Mouse (Mus musculus) embryonic facial prominence, embryonic 14.5 days (tissue): ENCODE data around the gene Meaf6. TPM values are rescaled to one million over a fixed set of nuclear protein-coding genes. Genes with fewer than 3 reads are reported as not detected.
A peak's percentile ranks its signal among the peaks of the same experiment; 100 is the strongest.

Experiments used
- ATAC-seq: fragments of 200-750 bp; cut with Nextera tagmentation; 2 replicates; pipeline ENCODE4 v1.8.0; 2017; ENCODE audit warnings: low read depth, moderate number of reproducible peaks, moderate TSS enrichment
- DNase-seq: peaks from one replicate; pipeline ENCODE4 v3.0.0-alpha.2; 2015; ENCODE audit warnings: low spot score
- H3K27ac ChIP-seq: fragments of 300-500 bp; sonication (generic); replicated peaks from 2 replicates; pipeline ENCODE4 v1.5.1; 2014; ENCODE audit warnings: low read depth, mild to moderate bottlenecking, low read length, moderate library complexity
- H3K27me3 ChIP-seq: fragments of 300-500 bp; sonication (generic); replicated peaks from 2 replicates; pipeline ENCODE4 v1.6.1; 2014; ENCODE audit warnings: low read length; ENCODE audit not compliant: control insufficient read depth, insufficient read depth
- H3K36me3 ChIP-seq: fragments of 300-500 bp; sonication (generic); 2 replicates; pipeline ENCODE4 v1.6.1; 2014; ENCODE audit warnings: low read length, mixed read lengths; ENCODE audit not compliant: control insufficient read depth, insufficient read depth
- H3K4me1 ChIP-seq: fragments of 300-500 bp; sonication (generic); 2 replicates; pipeline ENCODE4 v1.6.1; 2014; ENCODE audit warnings: antibody characterized with exemption, low read length; ENCODE audit not compliant: control insufficient read depth, insufficient read depth
- H3K4me2 ChIP-seq: fragments of 300-500 bp; sonication (generic); 2 replicates; pipeline ENCODE4 v1.6.1; 2014; ENCODE audit warnings: low read depth, mild to moderate bottlenecking, low read length, moderate library complexity, mixed read lengths
- H3K4me3 ChIP-seq: fragments of 300-500 bp; sonication (generic); 2 replicates; pipeline ENCODE4 v1.5.1; 2014; ENCODE audit warnings: low read depth, mild to moderate bottlenecking, low read length
- H3K9ac ChIP-seq: fragments of 300-500 bp; sonication (generic); 2 replicates; pipeline ENCODE4 v1.6.1; 2014; ENCODE audit warnings: low read depth, mild to moderate bottlenecking, low read length, moderate library complexity, mixed read lengths
- H3K9me3 ChIP-seq: fragments of 300-500 bp; sonication (generic); 2 replicates; pipeline ENCODE4 v1.6.1; 2016; ENCODE audit warnings: low read length; ENCODE audit not compliant: control insufficient read depth
- WGBS: fragments of 180-500 bp; shearing (Covaris S2); extraction: QIAGEN DNeasy Blood & Tissue Kit; methylation state at CpG from one replicate; pipeline ENCODE4 v1.1.7; 2014; 5-methylcytosine and 5-hydroxymethylcytosine counted together
- polyA plus RNA-seq: library from polyadenylated mRNA; unstranded; fragments of >200 nt; fragmentation: Nextera tagmentation; extraction: Ambion mirVana; gene quantifications from 2 replicates; pipeline ENCODE4 v1.2.1, GENCODE M21; 2014

Gene Meaf6
- 53.5 and 56.4 TPM in 2 replicates for polyA plus RNA-seq

- Histone ChIP-seq H3K27me3 (no peaks in the 10 kb centered on the region), H3K4me1 (peaks cover 10% of the 10 kb centered on the region), H3K4me3 (peak within 1 kb of the TSS; percentile 93), H3K4me2 (peak within 1 kb of the TSS; percentile 90), H3K9ac (peak within 1 kb of the TSS; percentile 89), H3K27ac (peak within 1 kb of the TSS; percentile 96), H3K9me3 (no peaks in the 10 kb centered on the region), H3K36me3 (peaks cover 33% of the 10 kb centered on the region)
- ATAC-seq, result peak; percentile 94
- peak; percentile 88 for DNase-seq
- 2% methylated on average over 37 of the region's 63 CpGs for WGBS
Measured at GRCm38 (mm10) chr4:125084403-125085345, at the start of gene Meaf6. Gene Meaf6, plus strand, starts transcription at chr4:125085134.

DNA sequence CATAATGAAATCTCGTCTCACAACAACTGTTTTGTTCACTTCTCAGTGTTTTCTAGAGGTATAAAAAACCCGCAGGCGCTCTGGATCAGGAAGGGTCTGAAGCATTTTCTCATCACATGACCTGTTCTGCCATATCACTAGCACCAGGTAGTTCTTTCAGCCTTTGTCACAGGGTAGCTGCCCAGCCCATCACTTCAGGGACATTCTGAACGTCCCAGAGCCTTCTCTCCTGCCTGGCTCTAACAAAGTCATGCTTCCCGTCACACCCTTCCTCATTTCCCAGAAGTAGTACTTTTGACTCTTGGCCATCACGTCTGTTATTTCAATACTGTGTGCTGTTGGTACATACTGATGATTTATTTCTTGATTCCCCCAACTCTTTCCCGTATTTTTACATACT is 40.5 kb upstream of the Meaf6 start:
- Histone ChIP-seq H3K9me3 (no peaks in the 10 kb centered on the region), H3K4me1 (no peaks in the 10 kb centered on the region), H3K27ac (no peak overlapping the region), H3K9ac (no peak overlapping the region), H3K27me3 (no peaks in the 10 kb centered on the region), H3K4me3 (no peak overlapping the region), H3K4me2 (no peak overlapping the region), H3K36me3 (peaks cover 97% of the 10 kb centered on the region)
- WGBS, result 83% methylated on average over 7 of the region's 7 CpGs
- ATAC-seq (no peak), DNase-seq (no peak)

GRCm38 (mm10) chr4:125055385-125055784 is 29.5 kb upstream of the Meaf6 start:
- no peak for ATAC-seq
- Histone ChIP-seq H3K9me3 (no peaks in the 10 kb centered on the region), H3K4me2 (no peak overlapping the region), H3K4me3 (no peak overlapping the region), H3K9ac (no peak overlapping the region), H3K4me1 (peaks cover 11% of the 10 kb centered on the region), H3K27ac (no peak overlapping the region), H3K27me3 (no peaks in the 10 kb centered on the region), H3K36me3 (peaks cover 53% of the 10 kb centered on the region)
- 89% methylated on average over 9 of the region's 9 CpGs for WGBS
- DNase-seq, result no peak

- H3K4me3 ChIP-seq, result no peak overlapping the region
- 0 out of 2 replicates have a peak overlapping the region, but pooled peaks have one; percentile 16 for H3K27ac ChIP-seq
- DNase-seq, result peak; percentile 14
- ATAC-seq, result no peak
- H3K9me3 ChIP-seq, result no peaks in the 10 kb centered on the region
- WGBS, result 38% methylated on average over 4 of the region's 4 CpGs
- H3K27me3 ChIP-seq, result no peaks in the 10 kb centered on the region
- peaks cover 43% of the 10 kb centered on the region for H3K36me3 ChIP-seq
- no peak overlapping the region for H3K4me2 ChIP-seq
- H3K4me1 ChIP-seq, result peaks cover 11% of the 10 kb centered on the region
- H3K9ac ChIP-seq, result no peak overlapping the region
Measured at GRCm38 (mm10) chr4:125056476-125056875, 28.5 kb upstream of the Meaf6 start.

DNA sequence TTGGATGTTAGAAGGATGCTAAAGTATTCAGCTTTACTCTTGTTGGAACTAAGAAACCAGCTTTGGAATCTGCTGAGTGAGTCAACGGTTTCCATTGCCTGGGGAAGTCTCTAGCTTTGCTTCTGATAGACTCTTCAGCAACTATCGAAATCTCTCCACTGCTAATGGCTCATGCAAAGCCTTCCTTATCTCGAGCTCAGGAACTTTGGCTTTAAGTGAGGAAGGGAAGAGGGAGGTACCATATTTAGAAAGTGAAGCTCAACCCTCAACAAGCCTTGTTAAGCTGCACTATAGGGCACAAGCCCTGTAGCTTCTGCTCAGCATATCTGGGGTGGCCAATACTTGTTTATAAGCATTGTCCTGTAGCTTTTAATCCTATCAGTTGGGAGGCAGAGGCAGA is 27.7 kb upstream of the Meaf6 start:
- Histone ChIP-seq H3K27me3 (no peaks in the 10 kb centered on the region), H3K4me3 (no peak overlapping the region), H3K36me3 (peaks cover 37% of the 10 kb centered on the region), H3K9me3 (no peaks in the 10 kb centered on the region), H3K9ac (no peak overlapping the region), H3K4me1 (peaks cover 11% of the 10 kb centered on the region), H3K27ac (0 out of 2 replicates have a peak overlapping the region, but pooled peaks have one; percentile 16), H3K4me2 (no peak overlapping the region)
- no peak for ATAC-seq
- DNase-seq, result no peak
- WGBS, result 32% methylated on average over 3 of the region's 3 CpGs

- ATAC-seq (0 out of 2 replicates have a peak, but pooled peaks have one; percentile 7), DNase-seq (no peak)
- Histone ChIP-seq H3K4me3 (no peak overlapping the region), H3K27me3 (no peaks in the 10 kb centered on the region), H3K27ac (no peak overlapping the region), H3K4me2 (no peak overlapping the region), H3K36me3 (peaks cover 31% of the 10 kb centered on the region), H3K9ac (no peak overlapping the region; the same call in 1 of the 2 replicates), H3K4me1 (peaks cover 11% of the 10 kb centered on the region), H3K9me3 (no peaks in the 10 kb centered on the region)
- 37% methylated on average over 5 of the region's 5 CpGs for WGBS
Measured at GRCm38 (mm10) chr4:125058033-125058432, 26.9 kb upstream of the Meaf6 start.

DNA sequence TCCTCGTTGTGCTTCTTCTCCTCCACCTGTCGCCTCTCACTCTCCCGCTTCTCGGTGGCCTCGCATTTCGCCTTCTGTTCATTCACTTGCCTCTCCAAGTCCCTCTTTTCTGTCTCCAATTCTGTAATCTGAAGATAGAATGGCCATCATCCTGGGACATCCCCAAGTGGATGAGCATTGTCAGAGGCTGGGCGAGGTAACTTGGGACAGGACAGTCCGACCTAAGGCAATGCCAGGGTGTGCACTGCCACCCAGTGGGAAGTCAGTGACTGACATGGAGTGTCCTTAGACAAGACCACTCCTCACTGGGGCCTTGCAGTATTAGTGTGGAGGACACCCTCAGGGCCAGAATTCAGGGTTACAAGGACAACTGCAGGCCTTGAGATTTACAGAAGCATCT is 25.9 kb upstream of the Meaf6 start:
- 4% methylated on average over 8 of the region's 8 CpGs for WGBS
- Histone ChIP-seq H3K27me3 (no peaks in the 10 kb centered on the region), H3K27ac (no peak overlapping the region), H3K36me3 (peaks cover 21% of the 10 kb centered on the region), H3K4me3 (peak overlapping the region; percentile 18; the same call in 1 of the 2 replicates), H3K9ac (no peak overlapping the region), H3K4me1 (peaks cover 11% of the 10 kb centered on the region), H3K4me2 (peak overlapping the region; percentile 48), H3K9me3 (no peaks in the 10 kb centered on the region)
- ATAC-seq (peak; percentile 88), DNase-seq (peak; percentile 83)

- ATAC-seq (no peak), DNase-seq (no peak)
- Histone ChIP-seq H3K4me1 (peaks cover 11% of the 10 kb centered on the region), H3K36me3 (peaks cover 6% of the 10 kb centered on the region), H3K9ac (no peak overlapping the region), H3K4me3 (no peak overlapping the region), H3K9me3 (no peaks in the 10 kb centered on the region), H3K27me3 (no peaks in the 10 kb centered on the region), H3K4me2 (no peak overlapping the region), H3K27ac (no peak overlapping the region)
- WGBS, result 71% methylated on average over 8 of the region's 8 CpGs
Measured at GRCm38 (mm10) chr4:125063829-125064228, 21.1 kb upstream of the Meaf6 start.
